In genomic region chrX:134162043-134162720, GRCm38 (mm10) we compare ENCODE assay signal across 9 mouse cellular contexts. TPM values are rescaled to one million over a fixed set of nuclear protein-coding genes. Genes with fewer than 3 reads are reported as not detected.
A peak's percentile ranks its signal among the peaks of the same experiment; 100 is the strongest.
DNase-seq lines count a peak whose midpoint lies in the region; ATAC-seq and TF ChIP-seq lines count a peak whose summit lies in the region.
"Had no signal": no experiment of that assay in that cellular context is flagged by ENCODE, and none has a peak within 500 bp of the region (broad histone marks: within the 10 kb centered on the region; RNA-seq: fewer than 3 reads in every experiment).

TSS of gene Xkrx (minus strand) at chrX:134162076.

- no peaks in the 10 kb centered on the region for H3K79me2 ChIP-seq in heart, adult 2 months (replicated peaks; ENCODE audit: control insufficient read depth, insufficient read depth, low read length)

- TF ChIP-seq EP300 in heart, adult 2 months (IDR thresholded peaks at IDR 0.05; ENCODE audit: insufficient read depth, low read depth, low read length): no peak

- WGBS in heart, adult 2 months: 40% methylated on average over 16 of the region's 16 CpGs
- WGBS in forebrain, embryonic 12.5 days: 30% methylated on average over 16 of the region's 16 CpGs
- WGBS in limb, embryonic 14.5 days: 36% methylated on average over 16 of the region's 16 CpGs
- 38% methylated on average over 16 of the region's 16 CpGs for WGBS in neural tube, embryonic 13.5 days

- H3K36me3 ChIP-seq in heart, adult 2 months (ENCODE audit: control insufficient read depth, insufficient read depth, low read length): no peaks in the 10 kb centered on the region
- H3K36me3 ChIP-seq in forebrain, embryonic 12.5 days (replicated peaks): no peaks in the 10 kb centered on the region
- no peaks in the 10 kb centered on the region for H3K36me3 ChIP-seq in limb, embryonic 14.5 days (ENCODE audit: control insufficient read depth, insufficient read depth, low read length)
- H3K36me3 ChIP-seq in neural tube, embryonic 13.5 days: no peaks in the 10 kb centered on the region

- H3K27ac ChIP-seq in heart, adult 2 months: no peak within 1 kb of the TSS
- no peak within 1 kb of the TSS for H3K27ac ChIP-seq in forebrain, embryonic 12.5 days
- no peak within 1 kb of the TSS for H3K27ac ChIP-seq in limb, embryonic 14.5 days (replicated peaks; ENCODE audit: low read depth, low read length)
- no peak within 1 kb of the TSS for H3K27ac ChIP-seq in neural tube, embryonic 13.5 days (replicated peaks)

- H3K27me3 ChIP-seq in heart, adult 2 months (ENCODE audit: control insufficient read depth, insufficient read depth, low read length): no peaks in the 10 kb centered on the region
- H3K27me3 ChIP-seq in forebrain, embryonic 12.5 days: peaks cover 19% of the 10 kb centered on the region
- H3K27me3 ChIP-seq in limb, embryonic 14.5 days (ENCODE audit: control insufficient read depth, insufficient read depth, low read length): 0 out of 2 replicates have a peak, but pooled peaks cover 3% of the 10 kb centered on the region
- H3K27me3 ChIP-seq in neural tube, embryonic 13.5 days: peaks cover 7% of the 10 kb centered on the region
- H3K27me3 ChIP-seq: CH12.LX had no signal

- TF ChIP-seq CTCF in heart, adult 2 months (IDR thresholded peaks at IDR 0.05): no peak

- peak; percentile 15 for ATAC-seq in activated CD4-positive, CD25-positive, alpha-beta regulatory T cell, adult 4 months
- ATAC-seq in forebrain, embryonic 12.5 days (ENCODE audit: low FRiP score): no peak
- no peak for ATAC-seq in limb, embryonic 14.5 days (ENCODE audit: low FRiP score, low read depth)
- ATAC-seq in neural tube, embryonic 13.5 days (ENCODE audit: low read depth): no peak

- no peak for TF ChIP-seq POLR2A in heart, adult 2 months (IDR thresholded peaks at IDR 0.05; ENCODE audit: insufficient read depth, low read depth, low read length)
- TF ChIP-seq POLR2A in limb, embryonic 14.5 days (IDR thresholded peaks at IDR 0.05; ENCODE audit: borderline replicate concordance, extremely low read depth, insufficient read depth, insufficient read length): no peak

- intact Hi-C loops in heart, adult 2 months (cut with DNase I): no loop called here
- intact Hi-C loops in heart, postnatal 14 days (cut with DNase I): no loop called here

- no peaks in the 10 kb centered on the region for H3K4me1 ChIP-seq in heart, adult 2 months (ENCODE audit: control insufficient read depth, insufficient read depth, low read length)
- no peaks in the 10 kb centered on the region for H3K4me1 ChIP-seq in forebrain, embryonic 12.5 days
- H3K4me1 ChIP-seq in limb, embryonic 14.5 days (ENCODE audit: control insufficient read depth, insufficient read depth, low read length): peaks cover 3% of the 10 kb centered on the region; the same call in 1 of the 2 replicates
- H3K4me1 ChIP-seq in neural tube, embryonic 13.5 days (replicated peaks): no peaks in the 10 kb centered on the region

- H3K9ac ChIP-seq in heart, adult 2 months (ENCODE audit: low read depth, low read length): no peak within 1 kb of the TSS
- no peak within 1 kb of the TSS for H3K9ac ChIP-seq in forebrain, embryonic 12.5 days
- H3K9ac ChIP-seq in limb, embryonic 14.5 days (ENCODE audit: low read depth, low read length, severe bottlenecking): no peak within 1 kb of the TSS
- peak within 1 kb of the TSS; percentile 52; the same call in 1 of the 2 replicates for H3K9ac ChIP-seq in neural tube, embryonic 13.5 days

- no peaks in the 10 kb centered on the region for H3K9me3 ChIP-seq in forebrain, embryonic 12.5 days
- H3K9me3 ChIP-seq in limb, embryonic 14.5 days (ENCODE audit: control insufficient read depth, low read length): no peaks in the 10 kb centered on the region
- no peaks in the 10 kb centered on the region for H3K9me3 ChIP-seq in neural tube, embryonic 13.5 days

- peak within 1 kb of the TSS; percentile 52 for H3K4me2 ChIP-seq in forebrain, embryonic 12.5 days
- H3K4me2 ChIP-seq in limb, embryonic 14.5 days (replicated peaks; ENCODE audit: low read depth, low read length, severe bottlenecking): peak within 1 kb of the TSS; percentile 45
- H3K4me2 ChIP-seq in neural tube, embryonic 13.5 days: peak within 1 kb of the TSS; percentile 55

- H3K4me3 ChIP-seq in heart, adult 2 months: no peak within 1 kb of the TSS
- peak within 1 kb of the TSS; percentile 26 for H3K4me3 ChIP-seq in forebrain, embryonic 12.5 days (replicated peaks)
- H3K4me3 ChIP-seq in limb, embryonic 14.5 days (replicated peaks; ENCODE audit: low read length): peak within 1 kb of the TSS; percentile 18
- peak within 1 kb of the TSS; percentile 37 for H3K4me3 ChIP-seq in neural tube, embryonic 13.5 days

- DNase-seq in heart, adult 2 months: peak; percentile 12 to 20
- DNase-seq in heart, postnatal 14 days: no peak
- no peak for DNase-seq in limb, embryonic 14.5 days (ENCODE audit: low spot score)
- DNase-seq in layer of hippocampus, postnatal 10 days (ENCODE audit: low spot score in 2 of 2): no peak
- no peak for DNase-seq in ovary, adult 18-20 months (ENCODE audit: low spot score)

RNA-seq across cellular contexts. Expression of gene Xkrx, which starts in this region (rescaled TPM):
- total RNA-seq in heart, adult 2 months (2021): 1 to 10 TPM in 1 of 2 experiments, under 1 TPM in 1; 0.60 to 1.3 TPM
- 1.00 and 1.7 TPM in 2 replicates for polyA plus RNA-seq in heart, adult 2 months (2012; rRNA removed)
- 1 to 10 TPM; 1.1 TPM for total RNA-seq in heart, postnatal 14 days (2021)
- polyA plus RNA-seq in activated CD4-positive, CD25-positive, alpha-beta regulatory T cell, adult 4 months (2017; shearing (Covaris generic)): 1 to 10 TPM in 1 of 2 experiments, under 1 TPM in 1; 0.64 to 1.5 TPM
- polyA plus RNA-seq in forebrain, embryonic 12.5 days (2016; fragmentation: Nextera tagmentation; extraction: Ambion mirVana): 0.17 and 0.33 TPM in 2 replicates
- 0.57 and 0.72 TPM in 2 replicates for polyA plus RNA-seq in limb, embryonic 14.5 days (2012; rRNA removed)
- 0.11 and 0.59 TPM in 2 replicates for polyA plus RNA-seq in limb, embryonic 14.5 days (2014; fragmentation: Nextera tagmentation; extraction: Ambion mirVana)
- 0.46 and 0.52 TPM in 2 replicates for polyA plus RNA-seq in neural tube, embryonic 13.5 days (2015; fragmentation: Nextera tagmentation; extraction: Ambion mirVana)
- total RNA-seq in layer of hippocampus, postnatal 10 days (2021): under 1 TPM; 0.65 to 0.75 TPM

Comparison
In these comparisons a context has a peak if more than half of its experiments do, and no peak if none do; other contexts are left out.
1. DNase-seq: peak in heart, adult 2 months (2 of 2); none in heart, postnatal 14 days (0 of 2), limb, embryonic 14.5 days (single experiment), layer of hippocampus, postnatal 10 days (0 of 2) and ovary, adult 18-20 months (single experiment).
2. Peak in every context shown above with its lines, with median percentiles within 50 percentile points of each other: H3K4me2 ChIP-seq.